Mouse (Mus musculus) liver, embryonic 14.5 days (tissue): ENCODE data around the gene Itpripl2.

Experiments
- CTCF ChIP-seq: IDR thresholded peaks from 2 replicates; pipeline ENCODE4 v1.5.1; 2016; ENCODE audit warnings: antibody characterized with exemption, low read depth, control low read depth
- EP300 ChIP-seq: IDR thresholded peaks from 2 replicates; pipeline ENCODE4 v1.6.1; 2016; ENCODE audit warnings: antibody characterized with exemption, low read depth

DNA sequence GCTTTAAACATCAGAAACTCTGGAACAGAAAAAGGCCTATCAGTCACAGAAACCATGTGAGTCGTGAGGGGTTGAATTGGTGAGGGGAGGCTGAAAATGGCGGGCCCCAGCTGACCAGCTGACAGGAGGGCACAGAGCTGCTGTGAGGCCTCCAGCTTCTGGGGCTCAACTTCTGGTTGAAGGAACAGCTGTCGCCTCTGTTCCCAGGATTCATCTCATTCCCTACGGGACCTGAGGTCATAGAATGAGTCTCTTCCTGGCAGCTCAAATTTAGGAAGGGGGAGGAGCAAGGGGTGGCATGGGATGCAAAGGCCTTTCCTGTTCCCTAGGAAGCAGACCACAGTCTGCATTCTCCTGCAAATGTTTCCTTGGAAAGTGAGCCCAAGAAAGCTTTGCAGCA is 12.1 kb upstream of the Itpripl2 start:
- TF ChIP-seq EP300 (no peak), CTCF (no peak)
